Mouse (Mus musculus): ENCODE results near the gene Wipf3.

DNA sequence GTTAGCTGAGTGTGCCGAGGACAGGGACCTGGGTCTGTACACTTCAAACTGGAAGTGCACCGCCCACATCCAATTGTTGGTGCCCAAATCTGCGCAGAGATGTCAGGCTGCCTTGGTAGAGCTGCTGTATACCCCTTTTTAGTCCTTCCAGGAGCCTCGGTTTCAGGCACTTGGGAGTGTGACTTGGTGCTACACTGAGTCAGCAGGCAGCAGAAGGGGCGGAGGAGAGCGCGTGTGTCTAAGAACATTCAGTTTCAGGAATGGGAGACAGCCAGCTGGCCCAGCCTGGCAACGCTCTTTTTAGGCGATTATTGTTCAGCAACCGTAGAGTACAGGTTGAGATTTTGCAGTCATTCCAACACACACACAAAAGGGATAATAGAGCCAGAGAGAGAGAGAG is 2.4 kb downstream of the Wipf3 start:
- TF ChIP-seq EP300 (IDR thresholded peaks at IDR 0.05; ENCODE audit: low read depth) (no peak), CTCF (IDR thresholded peaks at IDR 0.05; ENCODE audit: low read depth) (no peak)
